Mouse (Mus musculus) midbrain, embryonic 11.5 days (tissue): ENCODE results near the gene Slamf9. TPM values are rescaled to one million over a fixed set of nuclear protein-coding genes. Genes with fewer than 3 reads are reported as not detected.

Source experiments
- ATAC-seq: fragments of 200-750 bp; cut with Nextera tagmentation; 2 replicates; pipeline ENCODE4 v1.8.0; 2017; ENCODE audit warnings: moderate TSS enrichment, moderate library complexity; ENCODE audit not compliant: low FRiP score
- DNase-seq: peaks from one replicate; pipeline ENCODE4 v3.0.0; 2015; ENCODE audit warnings: low spot score; ENCODE audit errors: missing footprints
- H3K27ac ChIP-seq: fragments of 300-500 bp; sonication (generic); 2 replicates; pipeline ENCODE4 v1.5.1; 2014; ENCODE audit warnings: low read depth, low read length
- H3K27me3 ChIP-seq: fragments of 300-500 bp; sonication (generic); 2 replicates; pipeline ENCODE4 v1.6.1; 2014; ENCODE audit warnings: mild to moderate bottlenecking, low read length, moderate library complexity, mixed read lengths; ENCODE audit not compliant: control insufficient read depth, insufficient read depth
- H3K36me3 ChIP-seq: fragments of 300-500 bp; sonication (generic); 2 replicates; pipeline ENCODE4 v1.6.1; 2014; ENCODE audit warnings: mild to moderate bottlenecking, low read length, moderate library complexity, mixed read lengths; ENCODE audit not compliant: control insufficient read depth, insufficient read depth
- H3K4me1 ChIP-seq: fragments of 300-500 bp; sonication (generic); 2 replicates; pipeline ENCODE4 v1.6.1; 2014; ENCODE audit warnings: low read length; ENCODE audit not compliant: control insufficient read depth, insufficient read depth
- H3K4me2 ChIP-seq: fragments of 300-500 bp; sonication (generic); 2 replicates; pipeline ENCODE4 v1.6.1; 2014; ENCODE audit warnings: mild to moderate bottlenecking, moderate library complexity
- H3K4me3 ChIP-seq: fragments of 300-500 bp; sonication (generic); 2 replicates; pipeline ENCODE4 v1.5.1; 2014; ENCODE audit warnings: low read depth, low read length
- H3K9ac ChIP-seq: fragments of 300-500 bp; sonication (generic); 2 replicates; pipeline ENCODE4 v1.6.1; 2014; ENCODE audit warnings: low read length
- H3K9me3 ChIP-seq: fragments of 300-500 bp; sonication (generic); 2 replicates; pipeline ENCODE4 v1.6.1; 2016; ENCODE audit warnings: low read length; ENCODE audit not compliant: control insufficient read depth
- WGBS: fragments of 180-500 bp; shearing (Covaris S2); extraction: QIAGEN DNeasy Blood & Tissue Kit; methylation state at CpG from one replicate; pipeline ENCODE4 v1.1.7; 2014; 5-methylcytosine and 5-hydroxymethylcytosine counted together
- polyA plus RNA-seq: library from polyadenylated mRNA; unstranded; fragments of >200 nt; fragmentation: Nextera tagmentation; extraction: Ambion mirVana; gene quantifications from 2 replicates; pipeline ENCODE4 v1.2.1, GENCODE M21; 2014

Gene Slamf9
- polyA plus RNA-seq, 1 experiment from 2014 or later: 0.23 TPM

DNA sequence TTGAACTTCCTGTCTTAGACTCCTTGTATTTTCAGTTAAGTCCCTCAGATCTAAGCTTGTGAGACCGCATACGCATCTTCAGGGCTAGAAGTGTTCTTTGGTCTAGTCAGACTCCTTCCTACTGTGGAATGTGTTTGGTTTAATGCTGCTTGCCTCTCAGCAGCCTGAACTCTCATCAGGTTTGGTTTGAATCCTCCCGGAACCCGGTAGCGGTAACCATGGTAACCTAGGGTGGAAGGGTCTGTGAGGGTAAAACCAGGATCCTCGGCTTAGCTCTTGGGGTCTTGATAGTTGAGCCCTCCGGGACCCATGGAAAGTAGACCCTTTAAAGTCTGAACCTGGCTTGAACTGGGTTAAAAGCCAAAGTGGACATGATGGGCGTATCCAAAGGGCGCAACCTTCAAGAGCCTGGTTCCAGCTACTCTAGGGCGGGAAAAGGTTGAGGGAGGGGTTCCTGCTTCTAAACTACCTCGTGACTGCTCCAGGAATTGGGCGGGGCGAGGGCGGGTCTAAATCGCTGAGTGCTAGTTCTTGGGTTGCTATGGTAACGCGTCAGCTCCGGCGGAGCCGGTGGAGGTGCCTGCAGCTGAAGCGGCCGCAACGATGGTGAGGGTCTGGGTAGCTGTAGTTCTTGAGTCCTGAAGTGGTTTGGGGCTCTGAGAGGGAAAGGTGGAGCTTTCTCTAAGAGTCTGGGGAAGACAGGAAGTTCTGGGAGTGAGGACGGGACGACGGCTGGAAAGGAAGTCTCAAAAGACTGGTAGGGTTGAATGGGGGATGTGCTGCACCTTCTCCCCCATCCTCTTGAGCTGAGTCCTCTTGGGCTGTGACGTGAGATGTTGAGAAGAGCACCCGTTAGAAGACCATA is 45.6 kb downstream of the Slamf9 start, which contains the start of gene Cfap45:
Gene Cfap45 (plus strand): TSS at position 226 of the 865 bp plus-strand sequence.
- no peak within 1 kb of the TSS for H3K27ac ChIP-seq

DNA sequence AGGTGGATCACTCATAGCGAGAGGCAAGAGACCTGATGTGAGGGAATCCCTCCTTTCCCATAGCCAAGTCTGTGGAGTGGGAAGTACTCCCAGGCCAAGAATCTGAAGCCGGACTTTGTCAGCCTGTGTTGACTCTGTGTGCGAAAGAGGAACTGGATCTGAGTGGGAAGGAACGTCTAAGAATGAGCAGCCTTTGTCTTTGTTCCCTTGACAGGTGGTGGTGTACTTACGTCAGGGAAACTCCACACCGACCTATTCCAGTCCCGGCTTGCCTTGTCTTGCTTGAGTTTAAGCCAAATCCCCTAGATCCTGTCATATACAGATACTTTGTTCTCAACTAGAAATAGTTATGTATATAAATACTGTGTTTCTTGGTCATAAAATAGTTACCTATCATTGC is 47.4 kb downstream of the Slamf9 start:
- Histone ChIP-seq H3K36me3 (no peaks in the 10 kb centered on the region), H3K9me3 (no peaks in the 10 kb centered on the region), H3K9ac (no peak overlapping the region), H3K4me3 (no peak overlapping the region), H3K27ac (no peak overlapping the region), H3K4me2 (no peak overlapping the region), H3K4me1 (0 out of 2 replicates have a peak, but pooled peaks cover 5% of the 10 kb centered on the region), H3K27me3 (no peaks in the 10 kb centered on the region)
- 71% methylated on average over 7 of the region's 7 CpGs for whole genome bisulfite sequencing
- DNase-seq: no peak
- no peak for ATAC-seq

More for the DNA sequence above, 45.6 kb downstream of the Slamf9 start, which contains the start of gene Cfap45:
- H3K4me2 ChIP-seq: peak within 1 kb of the TSS; percentile 34
- no peak within 1 kb of the TSS for H3K9ac ChIP-seq
- DNase-seq (peak; percentile 98), ATAC-seq (peak; percentile 93)
- H3K9me3 ChIP-seq: no peaks in the 10 kb centered on the region
- peak within 1 kb of the TSS; percentile 6; the same call in 1 of the 2 replicates for H3K4me3 ChIP-seq
- H3K27me3 ChIP-seq: no peaks in the 10 kb centered on the region
- no peaks in the 10 kb centered on the region for H3K36me3 ChIP-seq
- H3K4me1 ChIP-seq: 0 out of 2 replicates have a peak, but pooled peaks cover 5% of the 10 kb centered on the region
- WGBS: 2% methylated on average over 28 of the region's 28 CpGs

DNA sequence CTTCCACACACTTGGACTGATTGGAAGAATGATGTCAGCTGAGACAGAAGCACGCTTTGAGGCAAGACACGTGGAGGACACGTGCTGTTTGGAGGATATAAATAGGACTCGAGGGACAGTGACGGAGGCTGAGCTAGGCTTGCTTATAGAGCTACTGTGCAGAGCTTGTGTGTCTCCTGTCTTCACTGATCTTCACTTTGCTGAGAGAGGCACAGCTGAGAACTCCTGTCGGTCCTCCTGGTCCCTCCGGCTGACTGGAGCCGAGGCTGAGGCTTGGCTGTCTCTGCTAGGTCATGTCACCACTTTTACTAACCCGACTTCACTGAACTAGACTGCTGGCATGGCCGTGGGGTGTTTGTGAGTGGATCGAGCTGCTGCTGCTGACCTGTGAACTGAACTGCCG is 48.5 kb downstream of the Slamf9 start:
- H3K36me3 ChIP-seq: no peaks in the 10 kb centered on the region
- ATAC-seq: no peak
- no peaks in the 10 kb centered on the region for H3K9me3 ChIP-seq
- no peaks in the 10 kb centered on the region for H3K27me3 ChIP-seq
- 0 out of 2 replicates have a peak, but pooled peaks cover 5% of the 10 kb centered on the region for H3K4me1 ChIP-seq
- no peak overlapping the region for H3K4me3 ChIP-seq
- 79% methylated on average over 12 of the region's 12 CpGs for WGBS
- DNase-seq: no peak
- no peak overlapping the region for H3K27ac ChIP-seq
- no peak overlapping the region for H3K9ac ChIP-seq
- no peak overlapping the region for H3K4me2 ChIP-seq

DNA sequence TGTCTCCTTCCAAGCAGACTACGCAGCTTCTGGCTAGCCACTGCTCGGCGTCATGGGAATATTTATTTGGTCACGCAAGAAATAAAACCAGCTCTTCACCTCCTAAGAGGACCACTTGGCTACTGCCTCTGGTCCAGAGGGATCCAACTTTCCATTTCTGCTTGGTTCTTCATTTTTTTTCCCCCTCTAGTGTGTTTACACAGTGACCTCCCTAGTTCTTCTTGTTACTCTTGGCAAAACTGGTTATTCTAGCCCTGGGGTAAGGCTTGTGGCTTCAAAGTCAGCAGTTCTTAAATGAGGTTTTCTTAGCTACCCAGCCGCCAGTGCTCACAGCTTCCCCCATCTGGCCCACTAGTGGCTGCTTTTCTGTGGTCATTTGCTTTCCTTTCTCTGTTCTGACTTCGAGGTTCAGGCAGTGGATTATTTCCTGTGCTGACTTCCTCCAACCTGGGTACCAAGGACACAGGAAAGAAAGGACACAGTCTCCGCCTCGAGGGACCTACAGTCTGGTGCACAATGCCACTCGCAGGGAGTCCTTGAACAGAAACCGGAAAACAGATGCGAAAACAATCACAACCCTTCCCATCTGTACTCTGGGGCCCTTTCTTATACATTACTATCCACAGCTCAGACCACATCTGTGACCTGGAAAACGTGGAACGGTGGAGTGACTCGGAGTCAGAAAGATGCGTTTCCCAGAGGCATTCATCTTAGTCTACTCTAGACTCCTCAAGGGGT is 50.0 kb downstream of the Slamf9 start:
- no peak for DNase-seq

DNA sequence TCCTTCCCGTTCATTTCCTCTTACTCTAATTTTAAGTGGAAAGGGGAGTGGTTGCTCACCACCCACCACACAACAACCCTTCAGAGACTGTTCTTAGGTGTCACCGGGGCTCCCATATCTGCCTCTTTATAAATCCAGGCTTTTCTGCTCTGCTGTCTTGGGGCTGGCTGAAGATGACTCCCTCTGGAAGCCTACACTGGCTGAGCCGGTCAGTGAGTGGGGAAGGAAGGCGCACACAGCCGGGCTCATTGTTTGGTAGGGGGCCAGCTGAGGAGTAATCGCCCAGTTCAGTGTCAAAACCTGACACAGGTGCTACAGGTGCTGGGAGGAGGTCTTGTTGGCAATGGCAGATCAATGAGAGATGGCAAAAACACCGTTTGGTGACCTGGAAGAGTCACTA is 50.8 kb downstream of the Slamf9 start:
- WGBS: 82% methylated on average over 7 of the region's 7 CpGs
- 0 out of 2 replicates have a peak, but pooled peaks cover 2% of the 10 kb centered on the region for H3K4me1 ChIP-seq
- no peak overlapping the region for H3K4me2 ChIP-seq
- ATAC-seq (no peak), DNase-seq (no peak)
- no peaks in the 10 kb centered on the region for H3K36me3 ChIP-seq
- H3K9me3 ChIP-seq: no peaks in the 10 kb centered on the region
- peaks cover 2% of the 10 kb centered on the region; the same call in 1 of the 2 replicates for H3K27me3 ChIP-seq
- no peak overlapping the region for H3K4me3 ChIP-seq
- H3K9ac ChIP-seq: no peak overlapping the region
- H3K27ac ChIP-seq: no peak overlapping the region

More for the DNA sequence above, 50.0 kb downstream of the Slamf9 start:
- no peaks in the 10 kb centered on the region for H3K36me3 ChIP-seq
- 64% methylated on average over 15 of the region's 15 CpGs for WGBS
- H3K4me3 ChIP-seq: no peak overlapping the region
- no peaks in the 10 kb centered on the region for H3K9me3 ChIP-seq
- H3K27ac ChIP-seq: no peak overlapping the region
- H3K4me1 ChIP-seq: 0 out of 2 replicates have a peak, but pooled peaks cover 5% of the 10 kb centered on the region
- H3K9ac ChIP-seq: no peak overlapping the region
- H3K27me3 ChIP-seq: 0 out of 2 replicates have a peak, but pooled peaks cover 2% of the 10 kb centered on the region
- ATAC-seq: no peak
- H3K4me2 ChIP-seq: no peak overlapping the region

DNA sequence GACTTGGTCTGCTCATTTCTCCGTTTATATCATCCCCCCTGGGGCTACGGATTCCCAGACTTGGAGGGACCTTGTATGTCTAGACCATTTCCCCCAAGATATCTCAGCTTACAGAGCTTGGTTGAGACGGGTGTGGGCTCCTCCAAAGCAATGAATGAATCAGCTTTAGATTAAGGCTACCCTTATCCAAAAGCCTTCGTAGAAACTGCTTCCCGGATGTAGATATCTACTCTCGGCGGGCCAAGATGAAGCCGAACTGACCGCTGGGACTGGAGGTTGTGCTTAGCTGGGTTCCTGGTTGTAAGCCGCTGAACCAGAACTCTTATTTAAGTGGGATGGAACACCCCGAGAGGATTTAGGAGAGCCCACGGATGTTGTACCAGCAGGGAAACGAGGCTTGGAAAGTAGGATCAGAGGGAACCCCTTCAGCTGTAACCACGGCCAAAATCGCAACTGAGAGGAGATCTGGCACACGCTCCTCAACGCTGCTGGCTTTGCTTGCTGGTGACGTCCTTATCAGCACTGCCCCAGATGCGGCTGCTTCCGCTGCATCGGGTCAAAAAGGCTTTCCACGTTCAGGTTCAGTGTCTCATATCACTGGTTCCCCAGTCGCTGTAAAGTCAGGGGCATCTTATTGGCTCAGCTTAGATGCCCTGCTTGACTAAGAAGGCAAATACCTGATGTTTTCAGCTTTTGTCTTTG is 51.4 kb downstream of the Slamf9 start:
- no peaks in the 10 kb centered on the region for H3K36me3 ChIP-seq
- ATAC-seq: no peak
- 72% methylated on average over 23 of the region's 23 CpGs for WGBS

DNA sequence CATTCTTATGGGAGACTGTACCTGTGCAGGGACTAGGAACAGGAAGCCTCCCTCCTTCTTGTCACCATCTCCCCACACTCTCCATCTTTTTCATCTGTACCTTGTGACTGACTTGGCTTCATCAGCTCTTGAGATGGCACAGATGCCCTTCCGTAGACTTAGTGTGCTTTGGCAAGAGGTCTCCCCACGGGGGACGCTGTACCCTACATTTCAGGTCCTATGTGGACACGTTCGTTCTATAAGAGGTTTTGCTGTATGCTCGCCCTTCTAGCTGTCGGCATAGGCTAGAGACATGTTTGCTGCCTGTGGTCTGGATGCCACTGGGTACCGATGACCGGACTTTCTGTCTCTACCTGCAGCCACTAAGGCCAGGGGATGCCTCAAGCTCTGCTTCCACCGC is 52.3 kb downstream of the Slamf9 start:
- Histone ChIP-seq H3K9me3 (no peaks in the 10 kb centered on the region), H3K4me2 (no peak overlapping the region), H3K4me3 (no peak overlapping the region), H3K27me3 (peaks cover 7% of the 10 kb centered on the region; the same call in 1 of the 2 replicates), H3K36me3 (no peaks in the 10 kb centered on the region), H3K4me1 (peaks cover 6% of the 10 kb centered on the region), H3K27ac (no peak overlapping the region), H3K9ac (no peak overlapping the region)
- DNase-seq: no peak
- 94% methylated on average over 10 of the region's 10 CpGs for WGBS
- ATAC-seq: no peak

More for the DNA sequence above, 51.4 kb downstream of the Slamf9 start:
- no peak overlapping the region for H3K4me3 ChIP-seq
- H3K9ac ChIP-seq: no peak overlapping the region
- H3K27me3 ChIP-seq: peaks cover 2% of the 10 kb centered on the region; the same call in 1 of the 2 replicates
- H3K4me2 ChIP-seq: no peak overlapping the region
- no peaks in the 10 kb centered on the region for H3K4me1 ChIP-seq
- H3K9me3 ChIP-seq: no peaks in the 10 kb centered on the region
- H3K27ac ChIP-seq: no peak overlapping the region
- DNase-seq: no peak
